Mouse (Mus musculus): ENCODE results near the gene Arhgap27. TPM values are rescaled to one million over a fixed set of nuclear protein-coding genes. Genes with fewer than 3 reads are reported as not detected.

Gene Arhgap27
- polyA plus RNA-seq, 1 experiment from 2014 or later: 6.4 TPM

DNA sequence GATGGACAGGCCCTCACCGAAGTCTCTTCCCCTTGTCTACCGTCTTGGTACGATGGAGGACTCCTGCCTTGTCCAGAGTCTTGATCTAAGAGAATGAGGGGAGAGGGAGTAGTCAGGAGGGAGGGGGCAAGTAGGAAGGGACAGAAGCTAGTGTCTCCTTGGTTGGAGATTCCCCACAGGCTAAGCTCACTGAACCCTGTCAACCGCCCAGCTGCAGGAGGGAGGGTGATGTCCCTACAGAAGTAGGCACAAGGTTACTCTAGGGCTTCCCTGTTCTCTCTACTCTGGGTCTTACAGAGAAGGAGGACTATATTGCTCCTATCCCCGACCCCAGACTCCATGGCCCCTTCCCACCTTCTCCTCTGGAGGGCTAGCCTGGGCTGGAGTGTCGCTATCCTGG is 24.8 kb downstream of the Arhgap27 start:
- 89% methylated on average over 6 of the region's 6 CpGs for WGBS
- Histone ChIP-seq H3K4me1 (peaks cover 6% of the 10 kb centered on the region; the same call in 1 of the 2 replicates), H3K9me3 (no peaks in the 10 kb centered on the region), H3K36me3 (no peaks in the 10 kb centered on the region), H3K27ac (no peak overlapping the region), H3K9ac (no peak overlapping the region), H3K4me3 (no peak overlapping the region), H3K27me3 (replicated peaks) (peaks cover 18% of the 10 kb centered on the region), H3K4me2 (replicated peaks) (no peak overlapping the region)
- no peak for ATAC-seq (ENCODE audit: low FRiP score, low read depth)

DNA sequence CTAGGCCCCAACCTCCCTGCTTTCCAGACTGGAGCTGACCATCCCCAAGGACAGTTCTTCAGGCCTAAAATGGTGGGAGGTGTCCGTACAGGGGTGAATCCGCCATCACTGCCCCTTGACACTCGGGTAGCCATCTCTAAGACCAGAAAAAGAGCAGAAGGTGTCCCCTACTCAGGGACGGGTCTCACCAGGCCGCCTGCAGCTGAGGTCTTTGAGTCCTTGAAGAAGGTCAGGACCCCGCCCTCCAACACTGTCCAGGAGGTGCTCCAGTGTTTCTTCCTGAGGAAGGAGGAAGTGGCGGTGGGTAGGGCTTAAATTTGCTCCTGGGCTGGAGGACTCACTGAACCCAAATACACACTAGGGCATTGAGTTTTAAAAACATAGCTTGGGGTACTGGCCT is 25.4 kb downstream of the Arhgap27 start:
- no peak overlapping the region for H3K4me3 ChIP-seq
- H3K9ac ChIP-seq: no peak overlapping the region
- no peak for ATAC-seq (ENCODE audit: low FRiP score, low read depth)
- H3K27me3 ChIP-seq (replicated peaks): peaks cover 24% of the 10 kb centered on the region
- 87% methylated on average over 7 of the region's 7 CpGs for WGBS
- H3K4me1 ChIP-seq: peaks cover 10% of the 10 kb centered on the region; the same call in 1 of the 2 replicates
- no peak overlapping the region for H3K4me2 ChIP-seq (replicated peaks)
- no peak overlapping the region for H3K27ac ChIP-seq
- H3K36me3 ChIP-seq: no peaks in the 10 kb centered on the region
- H3K9me3 ChIP-seq: no peaks in the 10 kb centered on the region

DNA sequence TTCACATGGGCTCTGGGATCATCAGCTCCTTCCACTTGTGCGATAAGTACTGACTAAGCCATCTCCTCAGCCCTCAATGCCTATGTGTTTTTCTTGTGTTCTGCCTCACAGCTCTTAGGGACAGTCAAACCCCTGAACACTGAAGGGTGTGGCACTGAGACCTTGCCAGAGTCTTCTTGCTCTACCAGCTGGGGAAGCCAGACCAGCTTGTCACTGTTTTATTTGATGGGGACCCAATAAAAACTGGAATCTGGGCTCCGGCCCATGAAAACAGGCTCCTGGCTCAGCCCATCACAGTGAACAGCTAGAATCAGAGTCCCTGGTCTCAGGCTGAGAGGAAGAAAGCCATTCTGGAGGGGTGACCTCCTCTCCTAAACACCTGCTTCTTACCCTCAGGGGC is 26.3 kb downstream of the Arhgap27 start:
- Histone ChIP-seq H3K9ac (no peak overlapping the region), H3K4me3 (no peak overlapping the region), H3K27ac (no peak overlapping the region), H3K36me3 (no peaks in the 10 kb centered on the region), H3K27me3 (replicated peaks) (peaks cover 29% of the 10 kb centered on the region), H3K9me3 (no peaks in the 10 kb centered on the region), H3K4me1 (peaks cover 17% of the 10 kb centered on the region), H3K4me2 (replicated peaks) (no peak overlapping the region)
- no peak for ATAC-seq (ENCODE audit: low FRiP score, low read depth)
- 91% methylated on average over 2 of the region's 2 CpGs for WGBS

DNA sequence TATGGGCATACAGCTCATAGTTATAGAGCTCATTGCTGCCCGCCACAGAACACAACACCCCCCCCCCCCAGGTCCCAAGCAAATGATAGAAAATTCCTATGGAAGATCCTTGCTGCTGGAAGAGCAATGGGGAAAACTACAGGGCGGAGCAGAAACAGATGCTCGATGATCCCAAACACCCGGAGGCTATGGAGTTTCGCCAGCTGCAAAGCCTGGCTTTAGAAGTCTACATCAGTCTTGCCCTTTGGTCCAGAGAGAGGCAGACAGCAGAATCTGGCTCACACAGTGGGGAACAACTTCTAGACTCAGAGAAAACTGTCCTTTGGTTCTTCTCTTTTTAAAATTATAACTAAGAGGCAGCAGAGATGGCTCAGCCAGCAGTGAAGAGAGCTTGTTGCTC is 27.9 kb downstream of the Arhgap27 start:
- Histone ChIP-seq H3K4me1 (peaks cover 17% of the 10 kb centered on the region), H3K9me3 (no peaks in the 10 kb centered on the region), H3K27me3 (replicated peaks) (peaks cover 29% of the 10 kb centered on the region), H3K9ac (no peak overlapping the region), H3K4me2 (replicated peaks) (no peak overlapping the region), H3K36me3 (no peaks in the 10 kb centered on the region), H3K4me3 (no peak overlapping the region), H3K27ac (no peak overlapping the region)
- ATAC-seq (ENCODE audit: low FRiP score, low read depth): no peak
- WGBS: 83% methylated on average over 5 of the region's 5 CpGs

DNA sequence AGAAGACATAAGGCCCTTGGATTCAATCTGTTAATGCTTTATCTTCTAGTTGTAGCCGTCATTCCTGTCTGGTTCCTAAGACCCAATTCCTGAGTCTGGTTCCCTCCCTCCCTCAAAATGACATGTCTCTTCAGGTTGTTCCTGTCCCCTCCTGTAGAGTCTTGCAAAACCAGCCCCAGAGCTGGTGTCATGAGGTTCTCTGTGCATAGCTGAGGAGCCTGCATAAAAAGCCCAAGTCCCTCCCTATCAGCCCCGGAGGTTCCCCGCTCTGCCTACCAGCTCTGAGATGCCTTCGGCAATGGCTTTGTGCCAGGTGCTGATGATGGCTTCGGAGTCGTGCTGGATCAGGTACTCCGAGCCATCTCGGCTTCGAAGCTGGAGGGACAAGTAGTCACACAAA is 28.6 kb downstream of the Arhgap27 start:
- peaks cover 29% of the 10 kb centered on the region for H3K27me3 ChIP-seq (replicated peaks)
- WGBS: 94% methylated on average over 9 of the region's 9 CpGs
- no peak overlapping the region for H3K27ac ChIP-seq
- no peak for ATAC-seq (ENCODE audit: low FRiP score, low read depth)
- no peaks in the 10 kb centered on the region for H3K9me3 ChIP-seq
- no peaks in the 10 kb centered on the region for H3K36me3 ChIP-seq
- peaks cover 13% of the 10 kb centered on the region for H3K4me1 ChIP-seq
- H3K4me3 ChIP-seq: no peak overlapping the region
- H3K9ac ChIP-seq: no peak overlapping the region
- no peak overlapping the region for H3K4me2 ChIP-seq (replicated peaks)

DNA sequence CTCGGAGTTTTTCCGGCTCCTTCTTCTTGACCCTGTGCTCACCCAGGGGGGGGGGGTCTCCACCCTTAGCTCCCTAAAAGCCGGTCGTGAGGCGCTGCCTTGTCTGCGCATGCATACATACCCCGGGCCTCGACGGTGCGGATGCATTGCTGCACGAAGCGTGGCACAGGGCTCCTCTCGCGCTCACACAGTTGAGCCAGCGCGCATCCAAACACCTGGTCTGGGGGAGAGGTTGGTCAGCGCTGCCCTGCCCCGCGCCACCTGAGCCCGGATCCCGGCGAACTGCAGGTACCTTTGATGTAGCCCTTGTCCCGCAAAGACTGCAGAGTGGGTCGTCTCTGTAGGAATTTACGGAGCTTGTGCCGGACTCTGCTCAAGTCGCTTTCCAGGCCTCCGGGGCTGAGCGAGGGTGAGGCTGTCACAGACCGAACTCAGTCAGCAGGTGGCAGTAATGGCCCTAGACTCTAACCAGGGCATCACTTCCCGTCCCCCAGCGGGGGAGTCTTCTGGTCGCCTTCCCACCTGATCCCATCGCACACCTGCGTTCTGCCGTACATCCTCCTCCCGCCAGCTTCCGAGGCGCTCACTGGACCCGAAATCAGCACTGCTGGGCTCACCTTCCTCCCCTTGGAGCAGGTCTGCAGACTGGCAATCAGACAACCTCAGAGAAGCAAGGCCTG is 29.6 kb downstream of the Arhgap27 start:
- Histone ChIP-seq H3K9me3 (no peaks in the 10 kb centered on the region), H3K4me1 (peaks cover 13% of the 10 kb centered on the region), H3K4me2 (replicated peaks) (peak overlapping the region; percentile 59), H3K27me3 (replicated peaks) (peaks cover 29% of the 10 kb centered on the region), H3K36me3 (no peaks in the 10 kb centered on the region), H3K27ac (no peak overlapping the region), H3K4me3 (0 out of 2 replicates have a peak overlapping the region, but pooled peaks have one; percentile 27), H3K9ac (no peak overlapping the region)
- ATAC-seq (ENCODE audit: low FRiP score, low read depth): no peak
- 11% methylated on average over 40 of the region's 40 CpGs for whole genome bisulfite sequencing

DNA sequence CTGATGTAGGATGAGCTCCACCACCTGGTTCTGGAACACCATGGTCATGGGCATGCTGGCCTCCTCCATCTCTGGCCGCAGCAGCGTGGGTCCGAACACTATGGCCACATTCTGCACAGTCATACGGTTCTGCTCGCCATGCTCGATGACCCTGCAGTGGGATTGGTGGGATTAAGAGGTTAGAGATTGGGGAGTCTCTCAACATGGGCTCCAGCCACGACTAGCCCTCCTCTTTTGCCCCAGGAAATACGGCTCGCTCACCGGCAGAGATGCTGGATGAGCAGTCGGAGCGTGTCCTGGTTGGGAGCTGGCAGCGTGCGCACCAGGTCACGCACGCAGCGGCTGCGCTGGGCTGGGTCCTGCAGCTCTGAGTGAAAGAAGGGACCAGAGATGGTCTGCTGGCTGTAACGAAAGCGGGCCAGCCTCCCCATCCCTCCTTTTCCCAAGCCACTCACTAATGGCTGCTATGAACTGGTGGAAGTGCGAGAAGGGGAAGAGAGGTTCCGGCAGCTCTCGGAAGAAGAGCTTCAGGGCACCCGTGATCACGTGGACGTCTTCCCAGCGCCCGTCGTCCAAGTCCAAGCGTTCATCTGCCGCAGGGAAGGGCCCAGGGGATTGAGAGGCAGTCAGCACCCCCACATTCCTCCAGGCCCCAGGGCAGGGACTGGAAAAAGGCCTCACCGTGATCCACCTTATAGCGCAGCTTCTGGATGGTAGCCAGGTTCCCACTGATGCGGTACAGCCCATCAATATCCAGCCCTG is 30.4 kb downstream of the Arhgap27 start:
- Histone ChIP-seq H3K27ac (no peak overlapping the region), H3K4me3 (peak overlapping the region; percentile 27), H3K36me3 (no peaks in the 10 kb centered on the region), H3K4me2 (replicated peaks) (peak overlapping the region; percentile 59), H3K27me3 (replicated peaks) (peaks cover 29% of the 10 kb centered on the region), H3K9me3 (no peaks in the 10 kb centered on the region), H3K9ac (peak overlapping the region; percentile 45), H3K4me1 (peaks cover 13% of the 10 kb centered on the region)
- WGBS: 20% methylated on average over 34 of the region's 34 CpGs
- ATAC-seq (ENCODE audit: low FRiP score, low read depth): peak; percentile 45

DNA sequence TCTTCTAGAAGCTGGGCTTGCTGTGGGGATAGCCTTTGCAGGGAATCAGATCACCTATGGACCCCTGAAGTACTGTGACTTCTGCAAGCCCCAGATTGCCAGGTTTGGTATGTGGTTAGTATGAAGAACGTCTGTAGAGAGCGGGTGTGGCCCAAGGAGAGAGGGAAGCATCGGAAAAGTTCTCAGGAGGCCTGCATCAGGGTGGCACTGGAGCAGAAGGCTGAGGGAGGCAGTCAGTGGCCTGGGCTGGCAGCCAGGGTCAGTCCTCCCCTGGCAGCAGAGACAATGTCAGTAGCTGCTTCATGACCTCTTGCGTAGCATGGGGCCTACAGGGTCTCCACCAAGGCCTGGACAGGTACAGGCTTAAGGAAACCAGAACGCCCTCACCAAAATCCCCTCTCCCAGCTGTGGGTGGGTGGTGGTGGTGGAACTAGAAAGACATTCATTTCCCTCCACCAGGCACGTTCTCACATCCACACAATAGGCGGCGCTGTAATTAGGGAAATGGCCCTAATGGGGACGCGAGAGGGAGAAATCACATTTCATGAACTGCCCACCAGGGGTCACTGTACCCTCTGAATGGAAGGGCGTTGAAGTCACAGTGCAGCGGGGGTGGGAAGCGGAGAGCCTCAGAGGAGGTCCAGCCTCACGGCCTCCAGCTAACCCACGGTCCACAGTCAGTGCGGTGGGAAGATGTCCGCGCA is 31.2 kb downstream of the Arhgap27 start:
- peak overlapping the region; percentile 45 for H3K9ac ChIP-seq
- 26% methylated on average over 18 of the region's 18 CpGs for WGBS
- peaks cover 29% of the 10 kb centered on the region for H3K27me3 ChIP-seq (replicated peaks)
- no peaks in the 10 kb centered on the region for H3K9me3 ChIP-seq
- H3K4me3 ChIP-seq: peak overlapping the region; percentile 27
- H3K4me1 ChIP-seq: peaks cover 13% of the 10 kb centered on the region
- peak overlapping the region; percentile 59 for H3K4me2 ChIP-seq (replicated peaks)
- no peaks in the 10 kb centered on the region for H3K36me3 ChIP-seq
- no peak overlapping the region for H3K27ac ChIP-seq
- peak; percentile 67 for ATAC-seq (ENCODE audit: low FRiP score, low read depth)

DNA sequence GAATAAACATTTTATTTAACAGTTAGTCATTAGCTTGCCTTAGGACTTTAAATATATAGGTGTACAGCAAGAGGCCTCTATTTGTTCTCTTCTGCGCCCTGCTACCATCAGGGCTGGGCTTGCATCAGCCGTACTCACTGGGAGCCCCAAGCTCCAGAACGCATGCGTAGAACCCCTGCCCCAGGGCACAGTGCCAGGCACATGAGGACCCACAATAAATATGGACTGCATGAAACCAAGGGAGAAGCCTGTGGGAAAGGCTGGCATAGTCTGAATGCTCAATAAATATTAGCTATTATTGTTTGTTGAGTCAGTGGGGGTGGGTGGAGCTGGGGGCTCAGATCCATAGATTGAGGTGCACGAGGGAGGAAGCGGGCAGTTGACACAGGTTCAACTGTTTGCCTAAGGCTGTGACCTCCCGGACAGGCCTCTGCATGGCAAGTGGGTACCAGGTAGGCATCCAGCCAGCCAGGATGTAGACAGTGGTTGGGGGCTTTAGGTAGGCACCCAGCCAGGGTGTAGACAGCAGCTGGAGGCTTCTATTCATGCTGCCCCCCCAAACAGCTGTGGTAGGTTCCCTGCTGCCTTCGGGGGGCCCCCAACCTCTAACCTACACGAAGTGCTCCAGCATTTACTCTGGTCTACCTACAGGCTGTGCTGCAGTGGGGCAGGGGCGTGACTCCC is 31.8 kb downstream of the Arhgap27 start:
- Histone ChIP-seq H3K4me1 (peaks cover 13% of the 10 kb centered on the region), H3K36me3 (no peaks in the 10 kb centered on the region), H3K9ac (no peak overlapping the region), H3K27ac (no peak overlapping the region), H3K9me3 (no peaks in the 10 kb centered on the region), H3K4me3 (no peak overlapping the region), H3K4me2 (replicated peaks) (no peak overlapping the region), H3K27me3 (replicated peaks) (peaks cover 29% of the 10 kb centered on the region)
- 0 out of 2 replicates have a peak, but pooled peaks have one; percentile 16 for ATAC-seq (ENCODE audit: low FRiP score, low read depth)
- WGBS: 91% methylated on average over 10 of the region's 10 CpGs

DNA sequence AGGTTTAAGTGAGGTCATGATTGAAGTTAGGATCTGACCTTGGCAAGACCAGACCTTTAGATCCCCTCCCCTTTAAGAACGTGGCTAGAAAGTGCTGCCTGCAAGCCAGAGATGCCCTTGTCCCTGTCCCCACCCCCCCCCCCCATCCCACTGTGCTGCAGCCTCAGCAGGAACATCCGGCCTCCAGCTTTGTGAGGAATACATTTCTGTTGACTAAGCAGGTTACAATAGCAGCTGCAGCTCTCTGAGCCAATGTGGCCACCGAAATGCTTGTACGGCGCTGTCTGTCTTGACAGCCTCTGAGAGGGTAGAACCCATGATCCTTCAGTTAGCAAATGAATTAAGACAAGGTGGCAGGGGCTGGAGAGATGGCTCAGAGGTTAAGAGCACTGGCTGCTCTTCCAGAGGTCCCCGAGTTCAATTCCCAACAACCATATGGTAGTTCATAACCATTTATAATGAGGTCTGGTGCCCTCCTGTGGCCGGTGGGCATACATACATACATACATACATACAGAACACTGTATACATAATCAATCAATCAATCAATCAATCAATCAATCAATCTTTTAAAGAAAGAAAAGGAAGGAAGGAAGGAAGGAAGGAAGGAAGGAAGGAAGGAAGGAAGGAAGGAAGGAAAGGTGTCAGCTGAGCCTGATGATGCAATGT is 32.7 kb downstream of the Arhgap27 start:
- 72% methylated on average over 7 of the region's 7 CpGs for WGBS
- Histone ChIP-seq H3K36me3 (no peaks in the 10 kb centered on the region), H3K4me3 (no peak overlapping the region), H3K9ac (no peak overlapping the region), H3K4me2 (replicated peaks) (no peak overlapping the region), H3K4me1 (peaks cover 13% of the 10 kb centered on the region), H3K9me3 (no peaks in the 10 kb centered on the region), H3K27ac (no peak overlapping the region), H3K27me3 (replicated peaks) (peaks cover 29% of the 10 kb centered on the region)
- no peak for ATAC-seq (ENCODE audit: low FRiP score, low read depth)

DNA sequence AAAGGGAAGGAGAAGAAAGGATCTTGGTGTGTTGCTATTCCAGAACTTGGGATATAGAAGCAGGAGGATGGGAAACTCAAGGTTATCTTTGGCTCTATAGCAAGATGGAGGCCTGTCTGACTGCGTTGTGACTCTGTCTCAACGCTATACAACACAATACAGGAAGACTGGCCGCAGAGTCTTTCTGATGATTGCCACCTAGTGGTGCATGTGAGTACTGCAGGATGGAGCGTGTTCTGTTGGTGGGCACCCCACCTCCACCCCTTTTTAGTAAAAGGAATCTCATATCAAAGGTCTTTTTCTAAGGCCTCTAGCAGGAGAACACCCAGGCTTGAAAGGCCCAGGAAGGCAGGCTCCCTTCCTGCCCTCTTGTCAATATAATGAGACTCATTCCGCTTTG is 36.5 kb downstream of the Arhgap27 start:
- Histone ChIP-seq H3K4me1 (no peaks in the 10 kb centered on the region), H3K4me2 (replicated peaks) (no peak overlapping the region), H3K36me3 (no peaks in the 10 kb centered on the region), H3K4me3 (no peak overlapping the region), H3K27me3 (replicated peaks) (no peaks in the 10 kb centered on the region), H3K9me3 (no peaks in the 10 kb centered on the region), H3K9ac (no peak overlapping the region), H3K27ac (no peak overlapping the region)
- ATAC-seq (ENCODE audit: low FRiP score, low read depth): no peak
- 12% methylated on average over 5 of the region's 5 CpGs for WGBS
